Mouse (Mus musculus) layer of hippocampus, postnatal 25 days (tissue): ENCODE data around the gene Cog5. TPM values are rescaled to one million over a fixed set of nuclear protein-coding genes. Genes with fewer than 3 reads are reported as not detected.

Experiments used
- DNase-seq, 2 experiments: peaks; one replicate each; pipeline ENCODE4 v3.0.0; 2022; ENCODE audit warnings: mixed read lengths in 2 of 2, low spot score in 1 of 2; ENCODE audit errors: extremely low spot score in 1 of 2
- total RNA-seq, 2 experiments: library from RNA; stranded (reverse); gene quantifications; 2 replicates each; pipeline ENCODE4 v1.2.3; 2021

Gene Cog5
- total RNA-seq, 2 experiments from 2014 or later: 59.7 to 64.8 TPM

DNA sequence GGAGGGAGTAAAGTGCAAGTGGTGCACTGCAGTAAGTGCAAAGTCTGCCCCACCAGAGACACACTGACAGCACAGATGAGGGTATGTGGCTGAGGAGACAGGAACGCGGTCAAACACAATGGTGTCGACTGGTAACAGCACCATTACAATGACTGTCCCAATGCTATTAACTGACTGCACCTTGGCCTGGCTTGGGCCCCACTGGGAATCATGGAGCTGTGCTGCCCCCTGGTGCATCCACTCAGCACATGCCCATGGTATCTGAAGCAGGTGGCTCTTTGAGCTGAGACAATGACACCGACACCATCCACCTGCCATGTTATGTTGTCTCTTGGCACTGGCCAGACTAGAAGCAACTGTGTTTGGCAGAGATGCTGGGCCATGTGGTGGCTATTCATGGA is 272.0 kb downstream of the Cog5 start:
- peak; percentile 69 to 84 for DNase-seq

DNA sequence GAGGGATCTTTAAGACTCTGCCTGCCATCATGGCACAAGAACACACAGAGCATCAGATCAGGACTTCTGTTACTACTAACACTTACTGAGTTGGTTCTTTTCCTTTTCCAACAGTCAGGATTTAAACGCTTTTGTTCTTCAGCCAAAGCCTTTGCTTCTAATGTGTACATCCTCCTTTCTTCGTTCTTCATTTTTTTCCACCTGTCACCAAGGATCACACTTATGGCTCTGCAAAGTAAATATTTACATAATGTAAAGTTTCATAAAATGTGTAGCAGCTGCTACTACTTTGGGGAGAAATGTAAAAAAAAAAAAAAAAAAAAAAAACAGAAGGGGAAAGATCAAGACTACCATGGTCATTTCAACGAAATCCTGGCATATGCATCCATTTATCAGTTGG is 273.8 kb downstream of the Cog5 start:
- DNase-seq: no peak

DNA sequence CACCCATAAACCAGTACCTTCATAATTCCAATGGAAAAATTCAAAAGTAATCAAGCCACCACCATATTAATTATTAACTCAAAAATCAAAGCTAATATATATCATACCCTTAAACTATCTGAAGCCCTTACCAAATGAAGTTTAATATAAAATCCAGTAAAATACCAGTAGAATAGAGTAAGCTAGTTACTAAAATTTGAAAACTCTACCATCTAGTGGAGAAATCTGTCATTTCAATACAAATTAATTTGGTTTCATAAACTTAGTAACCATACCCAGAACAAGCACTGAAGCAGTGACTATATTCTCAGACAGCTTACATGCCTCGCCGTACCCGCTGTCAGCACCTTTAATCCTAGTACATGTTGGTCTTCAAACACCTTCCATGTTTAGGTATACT is 277.1 kb downstream of the Cog5 start:
- DNase-seq: no peak

DNA sequence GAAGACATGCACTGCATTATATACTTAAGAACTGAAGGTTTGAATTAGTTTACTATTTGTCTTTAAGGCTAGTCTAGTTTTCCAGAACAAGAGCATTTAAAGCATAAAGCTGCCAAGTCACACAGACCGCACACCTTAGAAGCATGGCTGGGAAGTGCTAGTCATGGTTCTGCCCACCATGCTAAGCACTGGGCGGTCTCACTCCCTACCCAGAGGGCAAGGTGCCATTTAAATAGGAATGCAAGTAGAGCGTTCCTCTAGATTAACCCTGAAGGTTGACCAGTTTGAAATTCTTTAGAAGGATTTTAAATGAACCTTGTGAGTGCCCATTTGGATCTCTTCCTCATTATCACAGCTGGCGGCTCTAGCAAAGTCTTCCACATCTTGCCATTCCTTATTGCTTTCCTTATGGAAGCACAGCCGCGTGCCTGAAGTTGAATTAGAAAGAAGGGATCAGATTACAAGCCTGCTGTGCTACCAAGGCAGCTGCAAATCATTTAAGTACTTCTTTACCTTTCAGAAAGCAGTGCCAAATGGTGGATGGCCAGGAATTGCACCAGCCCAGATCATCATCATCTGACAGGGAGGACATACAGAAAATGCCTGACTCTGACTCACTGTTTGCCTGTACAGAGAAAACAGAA is 282.1 kb downstream of the Cog5 start:
- DNase-seq: no peak

DNA sequence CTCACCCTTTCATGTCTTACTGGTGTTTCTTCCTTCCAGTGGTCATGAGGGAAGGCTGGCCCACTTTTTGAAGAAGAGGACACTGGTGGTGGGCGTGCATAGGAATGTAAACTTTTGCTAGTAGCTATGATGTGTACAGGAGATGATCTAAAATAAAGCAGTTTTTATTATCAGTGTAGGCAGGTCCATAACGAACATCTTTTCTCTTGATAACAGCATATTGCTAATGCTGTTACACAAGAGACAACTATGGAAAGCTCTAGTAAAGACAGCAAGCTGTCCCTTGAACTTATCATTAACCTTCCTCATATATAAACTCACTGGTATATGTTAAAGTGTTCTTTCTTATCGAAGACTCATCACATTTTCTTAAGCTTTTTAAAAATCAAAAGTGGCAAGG is 282.9 kb downstream of the Cog5 start:
- DNase-seq: no peak

DNA sequence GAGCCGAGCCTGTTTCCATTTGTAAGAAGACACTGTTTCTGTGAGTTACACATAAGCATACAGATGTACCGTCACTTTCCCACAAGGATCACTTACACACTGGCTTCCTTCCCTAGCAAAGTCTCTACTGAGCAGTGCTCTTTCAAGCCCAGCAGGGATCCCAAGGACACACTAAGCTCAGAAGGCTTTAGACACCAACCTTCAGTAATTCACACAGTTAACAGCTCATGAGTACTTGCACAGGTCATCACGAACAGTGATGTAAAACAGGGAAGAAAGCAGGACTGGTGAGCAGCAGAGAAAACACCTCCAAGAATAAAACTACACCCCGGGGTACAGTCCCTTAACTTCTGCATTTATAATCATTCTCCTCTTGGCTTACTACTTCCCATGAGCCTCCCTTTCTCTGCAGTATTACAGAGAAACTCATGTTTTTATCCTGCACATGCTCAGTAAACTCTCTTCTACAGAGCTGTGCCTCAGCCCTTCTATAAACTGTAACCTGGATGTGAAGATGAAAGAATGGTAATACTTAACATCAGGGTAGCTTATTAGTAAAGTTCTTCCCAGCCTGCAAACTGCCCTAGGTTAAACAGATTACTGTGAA is 283.8 kb downstream of the Cog5 start:
- DNase-seq: no peak

DNA sequence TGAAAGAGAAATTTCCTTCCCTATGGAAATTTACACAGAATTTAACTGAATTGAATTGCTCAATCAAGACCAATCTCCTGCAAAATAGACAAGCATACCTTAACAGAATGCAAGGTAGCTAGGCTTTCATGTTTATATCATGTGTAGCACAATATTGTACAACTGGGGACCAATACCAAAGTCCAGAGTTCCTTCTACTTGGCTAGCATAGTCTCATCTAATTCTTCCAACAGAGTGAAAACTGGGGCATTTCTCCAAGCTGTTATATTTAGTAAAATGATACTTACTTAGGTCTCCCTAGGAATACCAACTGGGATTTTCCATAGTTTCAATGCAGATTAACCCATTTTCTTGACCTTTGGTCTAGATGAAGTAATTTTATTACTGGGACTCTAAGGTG is 284.4 kb downstream of the Cog5 start:
- no peak for DNase-seq

DNA sequence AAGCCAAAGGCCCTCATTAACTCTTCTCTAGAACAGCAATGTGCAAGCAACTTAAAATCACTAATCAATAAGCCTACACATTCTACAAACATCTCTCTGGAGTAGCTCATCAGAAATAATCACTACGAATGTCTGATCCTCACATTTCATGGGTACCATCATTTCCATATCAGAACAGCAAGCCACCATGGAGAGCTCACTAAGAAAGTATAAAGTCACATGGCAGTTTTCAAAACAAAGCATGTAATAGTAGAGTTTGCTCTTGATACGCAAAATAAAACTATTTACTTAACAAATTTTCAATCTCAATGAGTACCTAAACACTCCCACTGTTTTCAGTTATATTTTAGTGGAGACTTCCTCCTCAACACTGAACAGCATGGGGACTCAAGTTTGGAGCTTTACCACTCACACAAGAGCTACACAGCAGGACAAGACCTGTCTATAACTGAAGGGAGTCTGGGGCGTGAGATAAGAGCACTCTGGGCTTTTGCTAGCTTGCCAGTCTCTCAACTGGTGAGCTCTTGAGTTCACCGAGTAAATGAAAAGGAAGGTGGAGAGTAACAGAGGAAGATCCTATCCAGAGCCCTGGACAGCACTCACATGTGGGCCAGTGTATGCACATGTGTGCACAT is 288.5 kb downstream of the Cog5 start:
- DNase-seq: no peak

DNA sequence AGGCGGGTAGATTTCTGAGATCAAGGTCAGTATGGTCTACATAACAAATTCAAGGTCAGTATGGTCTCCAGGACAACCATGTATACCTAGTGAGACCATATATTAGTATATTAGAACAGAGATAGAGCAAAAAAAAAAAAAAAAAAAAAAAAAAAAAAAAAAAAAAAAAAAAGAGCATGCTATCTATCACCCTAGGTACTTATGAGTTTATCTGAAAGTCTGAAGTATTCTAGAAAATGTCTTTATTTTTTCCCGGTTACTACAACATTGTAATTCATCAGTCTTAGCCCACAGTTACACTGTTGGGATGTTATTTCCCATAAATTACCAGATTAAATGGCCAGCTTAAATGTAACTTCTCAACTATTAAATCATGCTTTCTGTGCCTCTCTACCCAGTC is 289.7 kb downstream of the Cog5 start:
- DNase-seq: no peak

DNA sequence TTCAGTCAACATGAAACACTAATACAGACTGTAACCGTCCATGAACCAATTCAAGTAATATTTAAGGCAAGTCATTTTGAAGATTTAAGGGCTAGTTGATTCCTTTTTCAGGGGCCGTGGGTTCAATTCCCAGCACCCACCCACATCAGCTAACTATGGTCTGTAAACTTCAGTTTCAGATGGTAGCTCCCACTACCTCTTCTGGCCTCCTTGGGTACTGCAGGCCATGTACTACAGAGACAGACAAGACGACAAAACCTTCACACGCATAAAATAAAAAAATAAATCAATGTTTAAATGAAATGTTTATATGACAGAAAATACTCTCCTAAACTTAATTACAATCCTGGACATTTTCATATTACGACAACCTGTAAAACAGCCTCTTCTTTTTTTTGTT is 292.8 kb downstream of the Cog5 start:
- no peak for DNase-seq

DNA sequence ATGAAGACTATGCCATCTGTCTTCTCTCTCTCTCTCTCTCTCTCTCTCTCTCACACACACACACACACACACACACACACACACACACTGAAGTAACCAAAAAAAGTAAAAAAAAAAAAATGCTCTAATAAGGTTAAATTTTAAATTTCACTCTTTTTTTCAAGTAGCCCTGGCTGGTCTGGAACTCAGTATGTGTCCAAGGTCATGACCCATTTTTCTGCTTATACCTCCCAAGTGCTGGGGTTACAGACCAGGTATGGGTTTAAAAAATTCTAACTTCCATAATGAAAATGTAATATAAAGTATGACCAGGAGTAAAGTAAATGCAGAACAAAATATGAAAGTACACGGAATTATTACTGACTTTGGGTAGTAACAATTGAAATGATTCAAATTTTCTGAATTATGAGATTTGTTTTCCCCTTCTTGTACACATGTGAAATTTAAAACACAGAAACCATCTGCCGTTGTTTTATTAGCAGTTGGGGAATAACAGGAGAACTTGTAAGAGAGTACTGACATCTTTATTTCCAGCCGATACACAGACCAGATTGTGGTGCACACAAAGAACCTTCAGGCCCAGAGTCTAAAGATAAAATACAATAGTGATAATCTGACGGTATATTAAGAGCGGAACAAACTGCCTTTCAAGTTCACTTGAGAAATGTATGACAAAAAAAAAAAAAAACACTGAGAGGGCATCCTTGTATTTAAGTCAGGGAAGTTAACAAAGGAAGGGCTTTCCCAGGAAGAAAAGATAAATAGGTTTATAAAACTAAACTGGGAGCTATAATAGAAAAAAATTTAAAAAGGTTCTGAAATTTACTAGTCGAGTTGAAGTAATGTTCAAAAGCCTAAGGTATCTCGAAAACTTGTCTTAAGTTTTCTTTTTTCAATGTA is 293.7 kb downstream of the Cog5 start:
- no peak for DNase-seq

DNA sequence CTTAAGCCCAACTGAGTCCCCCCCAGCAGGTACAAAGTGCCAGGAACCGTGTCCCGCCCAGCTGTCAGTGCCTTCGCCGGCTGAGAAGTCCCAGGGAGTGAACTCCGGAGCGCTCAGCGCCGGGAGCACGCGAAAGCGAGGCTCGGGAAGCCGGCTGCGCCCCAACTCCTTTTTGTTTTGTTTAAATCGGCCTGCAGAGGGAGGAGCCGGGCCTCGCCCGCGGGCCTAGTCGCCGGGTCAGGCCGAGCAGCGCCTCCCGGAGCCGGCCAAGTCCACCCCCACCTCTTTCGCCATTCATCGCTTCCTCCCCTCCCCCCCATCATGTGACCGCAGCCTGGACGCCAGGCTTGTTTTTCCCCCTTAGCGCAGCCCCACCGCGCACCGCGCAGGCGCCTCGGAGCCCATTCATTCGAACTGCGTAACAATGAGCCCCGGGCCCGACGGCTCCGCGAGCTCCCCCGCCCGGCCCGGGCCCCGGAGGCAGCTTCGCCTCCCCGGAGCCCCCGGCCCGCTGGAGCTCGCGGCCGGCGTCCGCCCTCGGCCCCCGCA is 294.6 kb downstream of the Cog5 start:
- peak; percentile 80 to 81 for DNase-seq

DNA sequence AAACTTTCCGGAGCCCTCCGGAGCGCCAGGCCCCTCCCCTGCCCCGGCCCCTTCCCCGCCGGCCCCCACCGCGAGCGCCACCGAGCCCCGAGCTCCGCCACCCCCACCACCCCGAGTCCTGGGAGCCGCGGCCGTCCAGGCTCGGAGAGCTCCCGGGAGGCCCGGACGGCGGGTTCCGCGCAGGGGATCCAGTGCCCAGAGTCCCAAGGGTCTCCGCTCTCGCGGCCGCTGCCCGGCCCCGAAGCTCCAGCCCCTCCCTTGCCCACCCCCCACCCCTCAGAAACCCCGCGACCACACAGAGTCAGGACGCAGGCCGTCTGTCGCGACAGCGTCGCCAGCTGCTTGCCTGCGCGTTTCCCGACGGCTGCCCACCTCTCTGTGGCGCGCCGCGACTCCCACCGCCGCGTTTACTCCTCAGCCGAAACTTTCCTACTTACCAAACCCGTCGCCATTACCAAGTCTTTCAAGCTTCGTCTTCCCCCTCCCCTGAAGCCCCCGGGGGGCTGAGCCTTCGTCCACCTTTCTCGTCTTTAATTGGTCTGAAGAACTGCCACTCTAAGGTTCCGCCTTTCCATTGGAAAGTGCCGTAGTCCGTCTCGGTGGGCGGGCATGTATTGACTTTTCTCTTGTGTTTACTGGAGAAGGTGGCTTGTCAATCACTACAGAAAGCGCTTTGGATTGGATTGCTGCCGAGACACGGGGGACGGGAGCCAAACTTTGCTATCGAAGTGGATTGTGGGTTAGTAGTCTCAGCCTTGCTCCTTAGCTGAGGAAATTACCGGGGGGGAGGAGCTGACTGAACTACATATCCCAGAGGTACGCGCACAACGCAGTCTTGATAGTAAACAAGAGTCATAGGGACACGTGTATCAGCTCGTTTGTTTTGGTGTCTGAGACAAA is 295.3 kb downstream of the Cog5 start, which contains the start of gene Hbp1:
Gene Hbp1, minus strand, starts transcription at position 777 of the 900 bp plus-strand sequence.
- DNase-seq: peak; percentile 97 to 98

DNA sequence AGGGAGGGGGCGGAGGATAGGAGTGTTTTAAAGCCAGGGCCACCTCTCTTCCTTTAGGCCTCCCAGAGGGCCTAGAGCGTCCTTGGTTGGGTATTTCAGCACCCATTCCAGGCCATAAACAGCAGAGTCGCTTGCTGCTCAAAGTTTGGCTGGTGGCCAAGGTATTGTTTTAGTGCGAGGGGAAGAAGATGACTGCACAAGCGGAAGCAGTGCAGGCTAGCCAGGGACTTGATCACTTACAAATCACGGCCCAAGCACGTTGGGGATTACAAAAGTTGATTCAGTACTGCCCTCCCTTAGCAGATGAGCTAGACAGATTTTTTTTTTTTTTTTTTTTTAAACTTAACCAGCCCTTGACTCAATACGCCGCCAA is 296.0 kb downstream of the Cog5 start:
- peak in 1 of 2 experiments; percentile 60 for DNase-seq

DNA sequence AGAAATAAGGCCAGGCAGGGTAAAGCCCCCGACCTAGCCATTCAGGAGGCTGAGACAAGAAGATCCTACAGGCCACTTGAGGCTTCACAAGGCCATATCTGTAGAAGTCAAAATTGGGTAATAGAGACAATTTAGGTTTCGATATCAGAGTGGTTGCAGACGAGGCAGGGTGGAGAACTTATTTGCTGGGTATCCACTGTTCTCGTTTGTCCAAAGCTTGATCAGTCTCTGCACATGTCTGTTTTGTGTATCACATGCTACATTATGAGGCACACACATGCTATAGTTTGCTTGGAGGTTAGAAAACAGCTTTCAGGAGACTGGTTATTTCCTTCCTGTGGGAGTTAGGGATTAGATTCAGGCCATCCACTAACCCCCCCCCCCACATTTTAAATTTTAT is 301.2 kb downstream of the Cog5 start:
- no peak for DNase-seq

DNA sequence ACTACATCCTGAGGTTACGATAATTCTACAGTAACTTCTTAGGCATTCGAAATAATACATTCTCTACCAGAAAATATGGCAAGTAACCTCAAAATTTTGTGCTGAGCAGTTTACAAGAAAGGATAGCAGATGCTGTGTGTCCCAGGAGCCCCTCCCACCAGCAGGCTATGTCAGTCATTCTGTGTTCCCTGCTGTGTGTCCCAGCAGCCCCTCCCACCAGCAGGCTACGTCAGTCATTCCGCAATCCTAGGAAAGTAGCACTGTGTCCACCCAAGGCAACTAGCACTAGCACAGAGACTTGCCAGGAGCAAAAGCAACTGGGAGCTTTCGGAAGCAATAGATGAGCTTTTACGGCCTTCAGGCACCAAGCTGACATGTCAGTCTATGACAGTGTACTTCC is 309.4 kb downstream of the Cog5 start:
- no peak for DNase-seq

DNA sequence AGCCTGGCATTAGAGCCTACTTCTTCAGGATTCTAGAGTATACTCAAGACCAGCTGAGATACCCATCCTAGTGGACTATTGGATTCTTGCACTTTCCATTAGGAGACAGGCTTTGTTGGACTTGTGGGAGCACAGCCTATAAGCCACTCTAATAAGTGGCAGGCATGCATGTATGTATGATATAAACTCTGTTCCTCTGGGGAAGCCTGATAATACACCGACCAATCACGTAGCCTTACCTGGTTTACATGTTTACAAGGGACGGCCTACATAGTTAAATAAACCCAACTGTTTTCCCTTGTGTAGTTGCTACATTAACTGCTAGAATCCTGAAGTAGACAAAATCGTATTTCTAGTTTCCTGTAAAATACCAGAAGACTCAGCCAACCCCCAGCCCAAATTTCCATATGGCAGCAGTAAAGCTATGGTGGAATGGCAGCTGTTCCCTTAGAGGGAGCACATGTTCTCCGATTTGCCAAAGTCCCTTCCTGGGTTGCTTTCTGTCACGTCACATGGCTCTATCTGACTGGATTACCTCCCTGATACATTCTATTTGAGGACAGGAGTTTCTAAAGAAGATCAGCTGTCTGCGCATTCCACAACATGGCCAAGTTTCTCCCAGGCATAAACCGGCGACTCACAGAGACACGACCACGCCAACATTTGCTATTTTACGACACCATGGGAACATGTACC is 311.0 kb downstream of the Cog5 start:
- DNase-seq: no peak

DNA sequence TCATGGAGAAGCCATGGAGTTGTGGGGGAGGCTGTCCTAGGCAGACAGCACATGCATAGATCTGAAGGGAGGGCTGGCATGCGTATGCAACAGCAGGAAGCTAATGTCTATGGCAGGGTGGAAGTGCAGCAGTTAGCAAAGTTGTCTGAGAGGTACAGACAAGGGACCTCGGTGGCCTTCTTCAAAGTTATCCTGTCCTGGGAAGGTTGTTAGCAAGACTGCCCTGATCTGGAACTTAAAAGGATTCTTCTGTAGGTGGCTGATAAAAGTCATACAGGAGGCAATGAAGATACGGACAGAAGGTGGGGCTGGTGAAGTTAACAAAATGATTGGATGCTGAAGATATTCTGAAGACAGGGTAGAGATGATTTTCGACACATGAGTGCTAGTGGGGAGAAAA is 311.7 kb downstream of the Cog5 start:
- DNase-seq: no peak

DNA sequence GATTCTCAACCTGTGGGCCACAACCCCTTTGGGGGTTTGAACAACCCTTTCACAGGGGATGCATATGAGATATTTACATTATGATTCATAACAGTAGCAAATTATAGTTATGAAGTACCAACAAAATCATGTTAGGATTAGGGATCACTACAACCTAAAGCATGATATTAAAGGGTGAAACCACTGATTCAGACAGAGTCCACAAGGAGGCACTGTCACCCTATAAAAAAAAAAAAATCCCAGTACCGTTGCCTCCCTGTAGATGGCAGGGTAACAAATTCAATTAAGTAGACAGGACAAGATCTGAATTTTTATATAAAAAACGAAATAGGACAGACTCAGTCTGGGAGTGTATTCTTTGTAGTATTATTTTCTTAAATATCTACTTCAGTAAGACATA is 312.9 kb downstream of the Cog5 start:
- no peak for DNase-seq
